Mouse (Mus musculus): ENCODE data around the gene Clec9a. TPM values are rescaled to one million over a fixed set of nuclear protein-coding genes. Genes with fewer than 3 reads are reported as not detected.

Gene Clec9a
- polyA plus RNA-seq, 1 experiment from 2014 or later: 0.17 TPM

Other genes with a start within 250 kb of the Clec9a start
- gene Clec2d, start 228.2 kb upstream of the Clec9a start, polyA plus RNA-seq (2015; fragmentation: Nextera tagmentation; extraction: Ambion mirVana): 0.13 and 0.15 TPM in 2 replicates
- 0.91 and 1.2 TPM in 2 replicates for gene Cd69, start 133.4 kb upstream of the Clec9a start, polyA plus RNA-seq (2015; fragmentation: Nextera tagmentation; extraction: Ambion mirVana)
- gene 4922502D21Rik, start 77.1 kb upstream of the Clec9a start, polyA plus RNA-seq (2015; fragmentation: Nextera tagmentation; extraction: Ambion mirVana): not detected in 2 replicates
- gene Clec12a, start 66.2 kb upstream of the Clec9a start, polyA plus RNA-seq (2015; fragmentation: Nextera tagmentation; extraction: Ambion mirVana): 5.7 and 7.0 TPM in 2 replicates
- gene Clec12b, start 23.0 kb upstream of the Clec9a start, polyA plus RNA-seq (2015; fragmentation: Nextera tagmentation; extraction: Ambion mirVana): 0.09 TPM in 1 of 2 replicates, not detected in the other
- gene Clec1b, start 11.6 kb upstream of the Clec9a start, polyA plus RNA-seq (2015; fragmentation: Nextera tagmentation; extraction: Ambion mirVana): 27.1 and 31.4 TPM in 2 replicates
- gene Clec1a, start 43.1 kb downstream of the Clec9a start, polyA plus RNA-seq (2015; fragmentation: Nextera tagmentation; extraction: Ambion mirVana): 0.19 and 0.37 TPM in 2 replicates
- gene Olr1, start 98.3 kb downstream of the Clec9a start, polyA plus RNA-seq (2015; fragmentation: Nextera tagmentation; extraction: Ambion mirVana): 0.65 and 0.95 TPM in 2 replicates
- not detected in 2 replicates for gene Tmem52b, start 103.7 kb downstream of the Clec9a start, polyA plus RNA-seq (2015; fragmentation: Nextera tagmentation; extraction: Ambion mirVana)
- gene Gabarapl1, start 124.3 kb downstream of the Clec9a start, polyA plus RNA-seq (2015; fragmentation: Nextera tagmentation; extraction: Ambion mirVana): 35.4 and 38.3 TPM in 2 replicates
- gene Klre1, start 169.0 kb downstream of the Clec9a start, polyA plus RNA-seq (2015; fragmentation: Nextera tagmentation; extraction: Ambion mirVana): not detected in 2 replicates
- gene Klrd1, start 182.9 kb downstream of the Clec9a start, polyA plus RNA-seq (2015; fragmentation: Nextera tagmentation; extraction: Ambion mirVana): 0.27 and 0.48 TPM in 2 replicates
- gene Klrk1, start 215.0 kb downstream of the Clec9a start, polyA plus RNA-seq (2015; fragmentation: Nextera tagmentation; extraction: Ambion mirVana): 0.25 and 0.32 TPM in 2 replicates
- gene Klrc3, start 234.5 kb downstream of the Clec9a start, polyA plus RNA-seq (2015; fragmentation: Nextera tagmentation; extraction: Ambion mirVana): not detected in 2 replicates

Measured in liver, embryonic 13.5 days (tissue).